Mouse (Mus musculus): ENCODE measurements around the gene Ftsj1. TPM values are rescaled to one million over a fixed set of nuclear protein-coding genes. Genes with fewer than 3 reads are reported as not detected.

Gene Ftsj1
- polyA plus RNA-seq, 1 experiment from 2014 or later: 46.3 TPM

GRCm38 (mm10) chrX:8248542-8249120 is 3.6 kb downstream of the Ftsj1 start:
- H3K4me2 ChIP-seq (replicated peaks): no peak overlapping the region

GRCm38 (mm10) chrX:8247680-8248079 is 4.5 kb downstream of the Ftsj1 start:
- 85% methylated on average over 2 of the region's 2 CpGs for WGBS
- no peak for ATAC-seq (ENCODE audit: low FRiP score, low read depth)
- H3K9me3 ChIP-seq: no peaks in the 10 kb centered on the region

More at GRCm38 (mm10) chrX:8248542-8249120, 3.6 kb downstream of the Ftsj1 start:
- H3K4me3 ChIP-seq: no peak overlapping the region
- H3K4me1 ChIP-seq: peaks cover 6% of the 10 kb centered on the region
- H3K9ac ChIP-seq: no peak overlapping the region
- H3K27ac ChIP-seq: no peak overlapping the region
- WGBS: 87% methylated on average over 8 of the region's 8 CpGs
- no peaks in the 10 kb centered on the region for H3K27me3 ChIP-seq (replicated peaks)
- H3K36me3 ChIP-seq: peaks cover 9% of the 10 kb centered on the region; the same call in 1 of the 2 replicates
- no peaks in the 10 kb centered on the region for H3K9me3 ChIP-seq
- no peak for ATAC-seq (ENCODE audit: low FRiP score, low read depth)

GRCm38 (mm10) chrX:8238804-8239395 is 13.3 kb downstream of the Ftsj1 start:
- no peak overlapping the region for H3K27ac ChIP-seq
- H3K9me3 ChIP-seq: no peaks in the 10 kb centered on the region
- H3K27me3 ChIP-seq (replicated peaks): no peaks in the 10 kb centered on the region
- no peak overlapping the region for H3K4me3 ChIP-seq
- no peaks in the 10 kb centered on the region for H3K4me1 ChIP-seq
- H3K4me2 ChIP-seq (replicated peaks): no peak overlapping the region
- whole genome bisulfite sequencing: 74% methylated on average over 13 of the region's 13 CpGs
- ATAC-seq (ENCODE audit: low FRiP score, low read depth): no peak
- H3K9ac ChIP-seq: no peak overlapping the region
- peaks cover 4% of the 10 kb centered on the region; the same call in 1 of the 2 replicates for H3K36me3 ChIP-seq

More at GRCm38 (mm10) chrX:8247680-8248079, 4.5 kb downstream of the Ftsj1 start:
- Histone ChIP-seq H3K4me2 (replicated peaks) (no peak overlapping the region), H3K4me3 (no peak overlapping the region), H3K4me1 (peaks cover 6% of the 10 kb centered on the region), H3K27ac (no peak overlapping the region), H3K9ac (no peak overlapping the region), H3K36me3 (peaks cover 9% of the 10 kb centered on the region; the same call in 1 of the 2 replicates), H3K27me3 (replicated peaks) (no peaks in the 10 kb centered on the region)

- H3K9ac ChIP-seq: no peak overlapping the region
- H3K4me2 ChIP-seq (replicated peaks): no peak overlapping the region
- no peak overlapping the region for H3K4me3 ChIP-seq
- no peak for ATAC-seq (ENCODE audit: low FRiP score, low read depth)
- H3K27me3 ChIP-seq (replicated peaks): no peaks in the 10 kb centered on the region
- no peaks in the 10 kb centered on the region for H3K9me3 ChIP-seq
- H3K27ac ChIP-seq: no peak overlapping the region
- 93% methylated on average over 2 of the region's 2 CpGs for WGBS
- peaks cover 4% of the 10 kb centered on the region; the same call in 1 of the 2 replicates for H3K36me3 ChIP-seq
- no peaks in the 10 kb centered on the region for H3K4me1 ChIP-seq
These were observed 15.5 kb downstream of the Ftsj1 start for GRCm38 (mm10) chrX:8236704-8237103.

GRCm38 (mm10) chrX:8233602-8234001 is 18.6 kb downstream of the Ftsj1 start:
- Histone ChIP-seq H3K9me3 (no peaks in the 10 kb centered on the region), H3K36me3 (no peaks in the 10 kb centered on the region), H3K9ac (no peak overlapping the region), H3K27me3 (replicated peaks) (no peaks in the 10 kb centered on the region), H3K4me2 (replicated peaks) (no peak overlapping the region), H3K27ac (no peak overlapping the region), H3K4me3 (no peak overlapping the region), H3K4me1 (no peaks in the 10 kb centered on the region)
- 89% methylated on average over 3 of the region's 3 CpGs for WGBS
- ATAC-seq (ENCODE audit: low FRiP score, low read depth): no peak

- Histone ChIP-seq H3K27me3 (replicated peaks) (no peaks in the 10 kb centered on the region), H3K27ac (no peak overlapping the region), H3K4me1 (no peaks in the 10 kb centered on the region), H3K9ac (no peak overlapping the region), H3K9me3 (no peaks in the 10 kb centered on the region), H3K4me3 (no peak overlapping the region), H3K4me2 (replicated peaks) (no peak overlapping the region), H3K36me3 (no peaks in the 10 kb centered on the region)
- ATAC-seq (ENCODE audit: low FRiP score, low read depth): no peak
- 83% methylated on average over 4 of the region's 4 CpGs for WGBS
These were observed 21.9 kb downstream of the Ftsj1 start for GRCm38 (mm10) chrX:8230272-8230671.

- Histone ChIP-seq H3K27ac (no peak overlapping the region), H3K9me3 (no peaks in the 10 kb centered on the region), H3K4me2 (replicated peaks) (no peak overlapping the region), H3K4me1 (no peaks in the 10 kb centered on the region), H3K4me3 (no peak overlapping the region), H3K9ac (no peak overlapping the region), H3K36me3 (no peaks in the 10 kb centered on the region), H3K27me3 (replicated peaks) (no peaks in the 10 kb centered on the region)
- 94% methylated on average over 7 of the region's 7 CpGs for WGBS
- no peak for ATAC-seq (ENCODE audit: low FRiP score, low read depth)
These were observed 28.7 kb downstream of the Ftsj1 start for GRCm38 (mm10) chrX:8223473-8223872.

- no peak for ATAC-seq (ENCODE audit: low FRiP score, low read depth)
- H3K27me3 ChIP-seq (replicated peaks): no peaks in the 10 kb centered on the region
- no peak overlapping the region for H3K4me2 ChIP-seq (replicated peaks)
- H3K4me3 ChIP-seq: no peak overlapping the region
- WGBS: 70% methylated on average over 7 of the region's 7 CpGs
- no peaks in the 10 kb centered on the region for H3K36me3 ChIP-seq
- H3K27ac ChIP-seq: no peak overlapping the region
- no peaks in the 10 kb centered on the region for H3K9me3 ChIP-seq
- no peak overlapping the region for H3K9ac ChIP-seq
- H3K4me1 ChIP-seq: no peaks in the 10 kb centered on the region
These were observed 29.4 kb downstream of the Ftsj1 start for GRCm38 (mm10) chrX:8222678-8223421.

GRCm38 (mm10) chrX:8222296-8222677 is 29.9 kb downstream of the Ftsj1 start:
- Histone ChIP-seq H3K4me3 (no peak overlapping the region), H3K9ac (no peak overlapping the region), H3K9me3 (no peaks in the 10 kb centered on the region), H3K4me2 (replicated peaks) (no peak overlapping the region), H3K27me3 (replicated peaks) (no peaks in the 10 kb centered on the region), H3K36me3 (no peaks in the 10 kb centered on the region), H3K27ac (no peak overlapping the region), H3K4me1 (no peaks in the 10 kb centered on the region)
- ATAC-seq (ENCODE audit: low FRiP score, low read depth): no peak
- WGBS: 74% methylated on average over 3 of the region's 3 CpGs

- Histone ChIP-seq H3K4me1 (no peaks in the 10 kb centered on the region), H3K27me3 (replicated peaks) (no peaks in the 10 kb centered on the region), H3K9me3 (no peaks in the 10 kb centered on the region), H3K9ac (no peak overlapping the region), H3K36me3 (no peaks in the 10 kb centered on the region), H3K27ac (no peak overlapping the region), H3K4me3 (no peak overlapping the region), H3K4me2 (replicated peaks) (no peak overlapping the region)
- ATAC-seq (ENCODE audit: low FRiP score, low read depth): no peak
- 32% methylated on average over 8 of the region's 8 CpGs for WGBS
These were observed 32.6 kb downstream of the Ftsj1 start for GRCm38 (mm10) chrX:8219651-8220050.

- WGBS: 78% methylated on average over 2 of the region's 2 CpGs
- H3K4me1 ChIP-seq: no peaks in the 10 kb centered on the region
- H3K27ac ChIP-seq: no peak overlapping the region
- no peak overlapping the region for H3K9ac ChIP-seq
- H3K4me2 ChIP-seq (replicated peaks): no peak overlapping the region
- no peak for ATAC-seq (ENCODE audit: low FRiP score, low read depth)
- H3K27me3 ChIP-seq (replicated peaks): no peaks in the 10 kb centered on the region
- H3K4me3 ChIP-seq: no peak overlapping the region
- H3K9me3 ChIP-seq: no peaks in the 10 kb centered on the region
- no peaks in the 10 kb centered on the region for H3K36me3 ChIP-seq
These were observed 34.1 kb downstream of the Ftsj1 start for GRCm38 (mm10) chrX:8218114-8218513.

GRCm38 (mm10) chrX:8217383-8217782 is 34.8 kb downstream of the Ftsj1 start:
- Histone ChIP-seq H3K27me3 (replicated peaks) (no peaks in the 10 kb centered on the region), H3K4me3 (no peak overlapping the region), H3K4me1 (no peaks in the 10 kb centered on the region), H3K9ac (no peak overlapping the region), H3K36me3 (no peaks in the 10 kb centered on the region), H3K27ac (no peak overlapping the region), H3K4me2 (replicated peaks) (no peak overlapping the region), H3K9me3 (no peaks in the 10 kb centered on the region)
- 68% methylated on average over 6 of the region's 6 CpGs for WGBS
- no peak for ATAC-seq (ENCODE audit: low FRiP score, low read depth)

Measured in neural tube, embryonic 12.5 days (tissue).